Mouse (Mus musculus): ENCODE measurements around the gene Cyp2t4. TPM values are rescaled to one million over a fixed set of nuclear protein-coding genes. Genes with fewer than 3 reads are reported as not detected.
A peak's percentile ranks its signal among the peaks of the same experiment; 100 is the strongest.

Cyp2t4 gene
- polyA plus RNA-seq, 1 experiment from 2014 or later, result not detected

DNA sequence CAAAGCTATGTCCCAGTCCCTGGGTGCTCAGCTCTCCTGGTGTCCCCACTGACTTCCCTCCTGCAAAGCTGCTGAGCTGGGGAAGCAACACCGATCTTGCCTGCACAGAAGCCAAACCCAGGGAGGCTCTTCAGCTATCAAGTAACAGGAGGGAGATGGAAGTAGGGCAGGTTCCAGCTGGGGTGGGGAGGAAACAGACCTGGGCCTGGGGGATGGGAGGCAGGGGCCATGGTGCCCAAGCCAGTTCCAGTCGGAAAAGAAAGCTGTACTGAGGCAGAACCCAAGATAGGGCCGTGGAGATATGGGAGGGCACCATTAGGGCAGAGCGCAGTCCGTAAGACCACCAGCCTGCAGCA, 9.9 kb downstream of the Cyp2t4 start:
- ATAC-seq (ENCODE audit: insufficient number of reproducible peaks, insufficient read depth, low FRiP score, low read depth), result no peak
- no peak overlapping the region for H3K27ac ChIP-seq (ENCODE audit: low read length)
- peak overlapping the region; percentile 88; the same call in 1 of the 2 replicates for H3K4me2 ChIP-seq (replicated peaks; ENCODE audit: low read depth, low read length)
- H3K9ac ChIP-seq (replicated peaks; ENCODE audit: low read depth, low read length), result no peak overlapping the region
- no peak overlapping the region for H3K4me3 ChIP-seq (ENCODE audit: low read depth, low read length)
- no peaks in the 10 kb centered on the region for H3K9me3 ChIP-seq (ENCODE audit: control insufficient read depth, low read depth, low read length)
- 68% methylated on average over 5 of the region's 5 CpGs for WGBS
- no peaks in the 10 kb centered on the region for H3K27me3 ChIP-seq (ENCODE audit: control insufficient read depth, insufficient read depth, low read length)
- H3K4me1 ChIP-seq (ENCODE audit: control insufficient read depth, insufficient read depth, low read length), result peaks cover 37% of the 10 kb centered on the region
- H3K36me3 ChIP-seq (ENCODE audit: control insufficient read depth, insufficient read depth, low read length), result peaks cover 40% of the 10 kb centered on the region

DNA sequence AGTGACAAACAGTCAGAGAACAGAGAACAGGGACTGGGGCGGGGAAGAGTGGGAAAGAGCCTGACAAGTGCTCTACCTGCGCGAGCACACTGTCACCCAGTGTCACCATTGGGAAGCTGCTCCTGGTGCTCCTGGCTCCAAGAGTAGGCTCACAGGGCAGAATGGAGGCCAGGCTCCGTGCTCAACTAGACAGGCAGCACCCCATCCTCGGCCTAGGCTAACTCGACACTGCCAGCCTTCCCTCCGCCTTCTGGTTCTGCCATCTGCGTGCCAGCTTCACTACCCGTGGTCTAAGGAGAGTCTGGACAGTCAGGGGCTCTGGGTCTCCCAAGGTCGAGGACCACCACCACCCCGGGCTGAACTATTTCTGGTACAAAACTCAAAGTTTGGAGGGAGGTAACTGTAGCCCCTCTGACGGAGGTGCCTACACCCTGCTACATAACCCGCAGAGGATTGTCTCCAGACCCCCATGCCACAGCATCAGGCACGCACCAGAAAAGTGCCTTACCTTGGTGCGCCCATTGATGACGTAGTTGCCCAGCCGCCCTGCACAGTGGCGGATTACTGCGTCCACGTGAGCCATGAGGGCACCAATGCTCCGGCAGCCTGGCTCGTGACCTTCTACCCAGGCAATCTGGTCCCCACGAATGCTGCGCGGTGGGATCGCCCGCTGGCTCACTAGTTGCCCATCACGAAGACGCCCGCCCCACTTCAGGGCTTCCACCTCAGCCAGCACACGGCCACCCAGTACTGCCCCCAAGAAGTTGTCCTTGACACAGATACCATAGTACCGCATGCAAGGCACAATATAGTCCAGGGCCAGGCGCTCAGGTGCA, 10.8 kb downstream of the Cyp2t4 start:
- WGBS, result 75% methylated on average over 33 of the region's 33 CpGs
- H3K4me1 ChIP-seq (ENCODE audit: control insufficient read depth, insufficient read depth, low read length), result peaks cover 37% of the 10 kb centered on the region
- no peak for ATAC-seq (ENCODE audit: insufficient number of reproducible peaks, insufficient read depth, low FRiP score, low read depth)

DNA sequence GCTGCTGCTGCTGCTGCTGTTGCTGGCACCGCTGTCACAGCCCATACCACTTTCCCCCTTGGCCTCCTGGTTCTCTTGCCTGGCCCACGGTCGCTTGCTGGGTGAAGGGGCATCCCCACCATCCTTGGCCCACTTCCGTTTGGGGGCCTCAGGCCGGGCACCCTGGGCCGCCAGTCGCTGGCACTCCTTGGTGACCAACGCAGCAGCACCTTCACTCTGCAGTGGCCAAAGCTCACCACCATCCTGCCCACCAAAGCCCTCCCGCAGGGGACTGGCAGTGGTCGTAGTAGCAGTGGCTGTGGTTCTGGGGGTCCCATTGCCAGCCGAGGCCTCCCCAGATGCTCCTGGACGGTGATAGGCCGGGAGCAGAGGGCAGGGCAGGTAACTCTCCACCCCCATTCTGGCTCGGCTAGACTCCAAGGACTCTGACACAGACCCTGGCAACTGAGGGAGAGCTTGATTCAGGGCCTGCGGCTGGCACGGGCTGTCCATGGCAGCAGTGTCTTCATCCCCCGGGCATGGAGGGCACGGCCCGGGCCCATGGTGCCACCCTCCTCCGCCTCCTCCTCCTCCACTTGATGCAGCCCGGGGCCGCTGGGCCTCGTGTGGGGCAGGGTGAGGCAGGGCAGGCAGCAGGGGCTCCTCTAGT, 11.6 kb downstream of the Cyp2t4 start:
- H3K27me3 ChIP-seq (ENCODE audit: control insufficient read depth, insufficient read depth, low read length), result no peaks in the 10 kb centered on the region
- peaks cover 29% of the 10 kb centered on the region for H3K36me3 ChIP-seq (ENCODE audit: control insufficient read depth, insufficient read depth, low read length)
- ATAC-seq (ENCODE audit: insufficient number of reproducible peaks, insufficient read depth, low FRiP score, low read depth), result no peak
- H3K4me1 ChIP-seq (ENCODE audit: control insufficient read depth, insufficient read depth, low read length), result peaks cover 37% of the 10 kb centered on the region
- peak overlapping the region; percentile 76; the same call in 1 of the 2 replicates for H3K9ac ChIP-seq (replicated peaks; ENCODE audit: low read depth, low read length)
- no peaks in the 10 kb centered on the region for H3K9me3 ChIP-seq (ENCODE audit: control insufficient read depth, low read depth, low read length)
- H3K27ac ChIP-seq (ENCODE audit: low read length), result no peak overlapping the region
- H3K4me2 ChIP-seq (replicated peaks; ENCODE audit: low read depth, low read length), result peak overlapping the region; percentile 88
- 64% methylated on average over 23 of the region's 23 CpGs for WGBS
- peak overlapping the region; percentile 74 for H3K4me3 ChIP-seq (ENCODE audit: low read depth, low read length)

More for the DNA sequence above, 10.8 kb downstream of the Cyp2t4 start:
- peak overlapping the region; percentile 74; the same call in 1 of the 2 replicates for H3K4me3 ChIP-seq (ENCODE audit: low read depth, low read length)
- peaks cover 33% of the 10 kb centered on the region for H3K36me3 ChIP-seq (ENCODE audit: control insufficient read depth, insufficient read depth, low read length)
- H3K9ac ChIP-seq (replicated peaks; ENCODE audit: low read depth, low read length), result 0 out of 2 replicates have a peak overlapping the region, but pooled peaks have one; percentile 6
- no peaks in the 10 kb centered on the region for H3K27me3 ChIP-seq (ENCODE audit: control insufficient read depth, insufficient read depth, low read length)
- no peaks in the 10 kb centered on the region for H3K9me3 ChIP-seq (ENCODE audit: control insufficient read depth, low read depth, low read length)
- peak overlapping the region; percentile 88 for H3K4me2 ChIP-seq (replicated peaks; ENCODE audit: low read depth, low read length)
- no peak overlapping the region for H3K27ac ChIP-seq (ENCODE audit: low read length)

DNA sequence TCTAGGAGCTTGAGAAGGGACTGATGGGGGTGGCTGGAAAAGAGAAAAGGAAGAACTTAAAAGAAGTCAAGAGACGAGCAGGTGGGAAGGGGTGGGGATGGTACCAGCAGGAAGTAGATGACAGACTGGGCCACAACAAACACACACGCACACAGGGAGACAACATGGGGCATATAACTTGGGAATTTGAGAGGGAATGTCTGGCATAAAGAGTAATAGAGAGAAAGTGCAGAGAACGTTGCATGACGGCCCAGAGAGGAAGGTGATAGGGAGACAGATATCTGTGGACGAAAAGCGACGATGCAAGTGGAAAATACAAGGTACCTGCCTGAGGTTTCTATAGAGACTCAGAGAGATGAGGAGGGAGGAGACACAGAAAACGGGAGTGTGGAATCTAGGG, 12.2 kb downstream of the Cyp2t4 start:
- peak overlapping the region; percentile 97 for H3K27ac ChIP-seq (ENCODE audit: low read length)
- H3K9ac ChIP-seq (replicated peaks; ENCODE audit: low read depth, low read length), result peak overlapping the region; percentile 76
- peak overlapping the region; percentile 74 for H3K4me3 ChIP-seq (ENCODE audit: low read depth, low read length)
- no peaks in the 10 kb centered on the region for H3K27me3 ChIP-seq (ENCODE audit: control insufficient read depth, insufficient read depth, low read length)
- 3% methylated on average over 8 of the region's 8 CpGs for WGBS
- H3K4me2 ChIP-seq (replicated peaks; ENCODE audit: low read depth, low read length), result peak overlapping the region; percentile 88
- H3K36me3 ChIP-seq (ENCODE audit: control insufficient read depth, insufficient read depth, low read length), result peaks cover 26% of the 10 kb centered on the region
- no peak for ATAC-seq (ENCODE audit: insufficient number of reproducible peaks, insufficient read depth, low FRiP score, low read depth)
- H3K9me3 ChIP-seq (ENCODE audit: control insufficient read depth, low read depth, low read length), result no peaks in the 10 kb centered on the region
- peaks cover 37% of the 10 kb centered on the region for H3K4me1 ChIP-seq (ENCODE audit: control insufficient read depth, insufficient read depth, low read length)

DNA sequence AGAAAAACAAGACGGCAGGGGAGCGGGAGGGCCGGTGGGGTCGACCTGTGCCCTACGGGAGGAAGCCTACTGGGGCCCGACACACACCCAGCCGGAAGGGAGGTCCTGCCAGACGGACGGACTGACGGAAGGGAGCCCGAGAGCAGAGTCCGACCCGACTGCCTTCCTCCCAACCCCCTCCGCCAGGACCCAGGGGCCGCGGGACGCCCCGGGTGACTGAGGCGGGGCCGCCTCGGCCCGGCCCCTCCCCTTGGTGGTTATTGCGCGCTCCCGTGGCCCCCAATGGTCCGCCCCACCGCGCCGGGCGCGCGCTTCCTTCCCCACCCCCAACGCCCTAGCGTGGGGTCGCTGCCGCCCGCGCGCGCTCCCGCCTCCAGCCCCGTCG, 12.7 kb downstream of the Cyp2t4 start:
- peak; percentile 78 for ATAC-seq (ENCODE audit: insufficient number of reproducible peaks, insufficient read depth, low FRiP score, low read depth)
- peak overlapping the region; percentile 74 for H3K4me3 ChIP-seq (ENCODE audit: low read depth, low read length)
- H3K27me3 ChIP-seq (ENCODE audit: control insufficient read depth, insufficient read depth, low read length), result no peaks in the 10 kb centered on the region
- H3K36me3 ChIP-seq (ENCODE audit: control insufficient read depth, insufficient read depth, low read length), result peaks cover 24% of the 10 kb centered on the region
- H3K27ac ChIP-seq (ENCODE audit: low read length), result peak overlapping the region; percentile 97
- peak overlapping the region; percentile 88 for H3K4me2 ChIP-seq (replicated peaks; ENCODE audit: low read depth, low read length)
- H3K9ac ChIP-seq (replicated peaks; ENCODE audit: low read depth, low read length), result peak overlapping the region; percentile 76
- peaks cover 37% of the 10 kb centered on the region for H3K4me1 ChIP-seq (ENCODE audit: control insufficient read depth, insufficient read depth, low read length)
- H3K9me3 ChIP-seq (ENCODE audit: control insufficient read depth, low read depth, low read length), result no peaks in the 10 kb centered on the region
- WGBS, result 0% methylated on average over 39 of the region's 43 CpGs

DNA sequence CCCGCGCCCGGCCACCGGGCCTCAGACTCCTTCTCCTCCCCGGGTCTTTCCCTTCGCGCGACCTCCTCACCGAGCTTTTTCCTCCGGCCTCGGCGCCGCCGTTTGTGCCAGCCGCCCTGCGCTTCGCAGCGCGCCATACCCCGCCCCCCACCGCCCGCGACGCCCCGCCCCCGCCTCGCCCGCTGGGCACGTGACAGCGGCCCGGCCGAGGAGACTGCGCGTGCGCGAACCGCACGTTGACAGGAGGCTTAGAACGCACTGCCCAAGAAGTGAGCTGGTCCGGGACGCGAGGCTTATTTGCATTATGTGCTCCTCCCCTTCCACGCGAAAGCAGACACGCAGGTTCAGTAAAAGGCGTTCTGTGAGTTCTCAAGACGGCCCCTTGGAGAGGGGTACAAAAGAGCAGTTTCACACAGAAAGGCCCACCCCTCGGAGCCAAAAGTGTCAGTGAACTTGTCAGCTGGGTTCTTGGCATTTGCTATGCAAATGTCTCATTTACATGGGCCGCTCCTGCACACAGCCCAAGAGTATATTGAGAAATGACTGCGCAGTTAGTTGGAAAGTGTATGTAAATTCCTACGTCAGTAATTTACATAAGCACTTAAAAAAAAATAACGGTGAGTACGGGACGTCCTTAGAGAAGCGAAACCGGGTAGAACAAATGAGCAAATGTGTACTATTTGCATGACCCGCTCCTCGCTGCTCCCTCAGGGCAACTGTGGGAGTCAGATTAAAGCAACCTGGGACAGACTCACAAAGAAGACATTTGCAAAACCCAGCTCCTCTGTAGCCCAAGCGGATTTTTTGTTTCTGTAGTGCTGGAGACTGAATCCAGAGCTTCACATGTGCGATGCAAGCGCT, 13.3 kb downstream of the Cyp2t4 start, which contains the start of gene Egln2:
Egln2 (minus strand) TSS at position 189 of the 861 bp plus-strand sequence.
- peak within 1 kb of the TSS; percentile 76 for H3K9ac ChIP-seq (replicated peaks; ENCODE audit: low read depth, low read length)
- peaks cover 37% of the 10 kb centered on the region for H3K4me1 ChIP-seq (ENCODE audit: control insufficient read depth, insufficient read depth, low read length)
- 1% methylated on average over 58 of the region's 61 CpGs for WGBS

DNA sequence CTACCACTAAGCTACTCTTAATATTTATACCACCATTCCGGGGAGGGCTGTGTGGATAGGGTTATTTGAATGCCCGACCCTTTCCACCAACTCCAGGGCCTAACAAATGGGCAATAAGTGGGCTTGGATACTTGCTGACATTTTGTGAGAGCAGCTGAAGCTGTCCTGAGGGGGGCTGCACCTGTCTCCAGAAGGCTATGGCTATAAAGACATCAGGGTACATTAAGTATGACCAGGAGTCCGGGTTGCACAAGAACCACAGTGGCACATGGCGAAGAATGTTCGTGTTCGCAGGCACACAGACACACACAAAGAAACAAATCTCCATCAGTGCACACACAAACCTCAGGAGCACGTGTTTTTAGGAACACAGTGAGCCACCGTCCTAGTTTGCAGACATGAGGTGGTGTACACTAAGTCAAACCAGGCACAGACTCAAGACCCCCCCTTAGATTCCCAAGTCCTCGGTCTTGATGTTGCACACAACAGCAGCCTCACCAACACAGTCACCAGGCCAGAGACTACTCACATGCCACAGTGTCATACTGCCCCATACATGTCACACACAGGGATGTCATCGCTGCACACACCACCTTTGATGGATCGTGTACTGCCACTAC, 14.1 kb downstream of the Cyp2t4 start:
- ATAC-seq (ENCODE audit: insufficient number of reproducible peaks, insufficient read depth, low FRiP score, low read depth), result no peak
- 75% methylated on average over 11 of the region's 11 CpGs for WGBS

More for the DNA sequence above, 13.3 kb downstream of the Cyp2t4 start, which contains the start of gene Egln2:
- peak; percentile 87 for ATAC-seq (ENCODE audit: insufficient number of reproducible peaks, insufficient read depth, low FRiP score, low read depth)
- Histone ChIP-seq H3K27ac (ENCODE audit: low read length) (peak within 1 kb of the TSS; percentile 97), H3K36me3 (ENCODE audit: control insufficient read depth, insufficient read depth, low read length) (peaks cover 24% of the 10 kb centered on the region), H3K4me3 (ENCODE audit: low read depth, low read length) (peak within 1 kb of the TSS; percentile 74), H3K9me3 (ENCODE audit: control insufficient read depth, low read depth, low read length) (no peaks in the 10 kb centered on the region), H3K4me2 (replicated peaks; ENCODE audit: low read depth, low read length) (peak within 1 kb of the TSS; percentile 88), H3K27me3 (ENCODE audit: control insufficient read depth, insufficient read depth, low read length) (no peaks in the 10 kb centered on the region)

More for the DNA sequence above, 14.1 kb downstream of the Cyp2t4 start:
- Histone ChIP-seq H3K4me2 (replicated peaks; ENCODE audit: low read depth, low read length) (peak overlapping the region; percentile 88), H3K27me3 (ENCODE audit: control insufficient read depth, insufficient read depth, low read length) (no peaks in the 10 kb centered on the region), H3K9ac (replicated peaks; ENCODE audit: low read depth, low read length) (peak overlapping the region; percentile 76; the same call in 1 of the 2 replicates), H3K4me3 (ENCODE audit: low read depth, low read length) (peak overlapping the region; percentile 74), H3K36me3 (ENCODE audit: control insufficient read depth, insufficient read depth, low read length) (peaks cover 22% of the 10 kb centered on the region), H3K9me3 (ENCODE audit: control insufficient read depth, low read depth, low read length) (no peaks in the 10 kb centered on the region), H3K27ac (ENCODE audit: low read length) (peak overlapping the region; percentile 97; the same call in 1 of the 2 replicates), H3K4me1 (ENCODE audit: control insufficient read depth, insufficient read depth, low read length) (peaks cover 37% of the 10 kb centered on the region)

Measured in stomach, embryonic 14.5 days (tissue).